Mouse (Mus musculus) forebrain, embryonic 12.5 days (tissue): ENCODE measurements around the gene Anapc15-ps. TPM values are rescaled to one million over a fixed set of nuclear protein-coding genes. Genes with fewer than 3 reads are reported as not detected.

Source experiments
- ATAC-seq: fragments of 200-750 bp; cut with Nextera tagmentation; 2 replicates; pipeline ENCODE4 v1.8.0; 2017; ENCODE audit warnings: moderate TSS enrichment; ENCODE audit not compliant: low FRiP score
- H3K27ac ChIP-seq: fragments of 300-500 bp; sonication (generic); 2 replicates; pipeline ENCODE4 v1.5.1; 2016; ENCODE audit warnings: mild to moderate bottlenecking
- H3K27me3 ChIP-seq: fragments of 300-500 bp; sonication (generic); 2 replicates; pipeline ENCODE4 v1.6.1; 2016; ENCODE audit warnings: mild to moderate bottlenecking
- H3K36me3 ChIP-seq: fragments of 300-500 bp; sonication (generic); replicated peaks from 2 replicates; pipeline ENCODE4 v1.6.1; 2016; ENCODE audit warnings: mild to moderate bottlenecking
- H3K4me1 ChIP-seq: fragments of 300-500 bp; sonication (generic); 2 replicates; pipeline ENCODE4 v1.6.1; 2016
- H3K4me2 ChIP-seq: fragments of 300-500 bp; sonication (generic); 2 replicates; pipeline ENCODE4 v1.6.1; 2016; ENCODE audit warnings: mild to moderate bottlenecking, moderate library complexity
- H3K4me3 ChIP-seq: fragments of 300-500 bp; sonication (generic); replicated peaks from 2 replicates; pipeline ENCODE4 v1.5.1; 2016; ENCODE audit warnings: mild to moderate bottlenecking
- H3K9ac ChIP-seq: fragments of 300-500 bp; sonication (generic); 2 replicates; pipeline ENCODE4 v1.6.1; 2016; ENCODE audit warnings: mild to moderate bottlenecking
- H3K9me3 ChIP-seq: fragments of 300-500 bp; sonication (generic); 2 replicates; pipeline ENCODE4 v1.6.1; 2016
- WGBS: fragments of 180-500 bp; shearing (Covaris S2); methylation state at CpG from one replicate; pipeline ENCODE4 v1.1.7; 2016; 5-methylcytosine and 5-hydroxymethylcytosine counted together
- polyA plus RNA-seq: library from polyadenylated mRNA; unstranded; fragments of >200 nt; fragmentation: Nextera tagmentation; extraction: Ambion mirVana; gene quantifications from 2 replicates; pipeline ENCODE4 v1.2.1, GENCODE M21; 2016

The Anapc15-ps gene
- polyA plus RNA-seq, 1 experiment from 2014 or later = not detected

GRCm38 (mm10) chr10:95677356-95678109, 4.3 kb upstream of the Anapc15-ps start:
- Histone ChIP-seq H3K9me3 (no peaks in the 10 kb centered on the region), H3K27ac (no peak overlapping the region), H3K4me2 (no peak overlapping the region), H3K9ac (no peak overlapping the region), H3K27me3 (no peaks in the 10 kb centered on the region), H3K4me3 (no peak overlapping the region), H3K36me3 (no peaks in the 10 kb centered on the region), H3K4me1 (peaks cover 13% of the 10 kb centered on the region)
- no peak for ATAC-seq
- WGBS = 76% methylated on average over 22 of the region's 22 CpGs

- Histone ChIP-seq H3K4me2 (no peak overlapping the region), H3K4me1 (peaks cover 13% of the 10 kb centered on the region), H3K36me3 (no peaks in the 10 kb centered on the region), H3K9ac (no peak overlapping the region), H3K27ac (no peak overlapping the region), H3K9me3 (no peaks in the 10 kb centered on the region), H3K4me3 (no peak overlapping the region), H3K27me3 (no peaks in the 10 kb centered on the region)
- no peak for ATAC-seq
- WGBS = 70% methylated on average over 5 of the region's 5 CpGs
Observed at GRCm38 (mm10) chr10:95676991-95677355, 3.7 kb upstream of the Anapc15-ps start.

GRCm38 (mm10) chr10:95676387-95676786, 3.1 kb upstream of the Anapc15-ps start:
- H3K4me1 ChIP-seq = peaks cover 13% of the 10 kb centered on the region
- no peaks in the 10 kb centered on the region for H3K36me3 ChIP-seq
- H3K4me2 ChIP-seq = no peak overlapping the region
- no peaks in the 10 kb centered on the region for H3K27me3 ChIP-seq
- H3K9me3 ChIP-seq = no peaks in the 10 kb centered on the region
- 94% methylated on average over 2 of the region's 2 CpGs for whole genome bisulfite sequencing
- no peak for ATAC-seq
- H3K4me3 ChIP-seq = no peak overlapping the region
- no peak overlapping the region for H3K27ac ChIP-seq
- H3K9ac ChIP-seq = no peak overlapping the region

GRCm38 (mm10) chr10:95670781-95671780, 2.2 kb downstream of the Anapc15-ps start:
- H3K27me3 ChIP-seq = no peaks in the 10 kb centered on the region
- no peaks in the 10 kb centered on the region; the same call in 1 of the 2 replicates for H3K4me1 ChIP-seq
- H3K9me3 ChIP-seq = no peaks in the 10 kb centered on the region
- ATAC-seq = no peak
- no peak overlapping the region for H3K4me2 ChIP-seq
- H3K27ac ChIP-seq = no peak overlapping the region
- H3K36me3 ChIP-seq = no peaks in the 10 kb centered on the region
- H3K9ac ChIP-seq = no peak overlapping the region
- no peak overlapping the region for H3K4me3 ChIP-seq
- 89% methylated on average over 21 of the region's 21 CpGs for WGBS

- H3K9ac ChIP-seq = no peak overlapping the region
- H3K4me3 ChIP-seq = no peak overlapping the region
- no peak overlapping the region for H3K4me2 ChIP-seq
- 96% methylated on average over 4 of the region's 4 CpGs for WGBS
- no peaks in the 10 kb centered on the region for H3K36me3 ChIP-seq
- peaks cover 3% of the 10 kb centered on the region; the same call in 1 of the 2 replicates for H3K4me1 ChIP-seq
- H3K27me3 ChIP-seq = no peaks in the 10 kb centered on the region
- no peak for ATAC-seq
- no peak overlapping the region for H3K27ac ChIP-seq
- no peaks in the 10 kb centered on the region for H3K9me3 ChIP-seq
Observed at GRCm38 (mm10) chr10:95669872-95670271, 3.4 kb downstream of the Anapc15-ps start.

GRCm38 (mm10) chr10:95669034-95669433, 4.2 kb downstream of the Anapc15-ps start:
- H3K4me1 ChIP-seq = peaks cover 3% of the 10 kb centered on the region; the same call in 1 of the 2 replicates
- H3K4me3 ChIP-seq = no peak overlapping the region
- H3K4me2 ChIP-seq = no peak overlapping the region
- no peak overlapping the region for H3K9ac ChIP-seq
- no peak overlapping the region for H3K27ac ChIP-seq
- ATAC-seq = no peak
- no peaks in the 10 kb centered on the region for H3K36me3 ChIP-seq
- WGBS = 93% methylated on average over 3 of the region's 3 CpGs
- H3K27me3 ChIP-seq = no peaks in the 10 kb centered on the region
- no peaks in the 10 kb centered on the region for H3K9me3 ChIP-seq

- 76% methylated on average over 3 of the region's 3 CpGs for WGBS
- no peak for ATAC-seq
- no peaks in the 10 kb centered on the region for H3K36me3 ChIP-seq
Observed at GRCm38 (mm10) chr10:95667371-95668030, 5.8 kb downstream of the Anapc15-ps start.

GRCm38 (mm10) chr10:95666791-95667190, 6.5 kb downstream of the Anapc15-ps start:
- Histone ChIP-seq H3K4me1 (peaks cover 3% of the 10 kb centered on the region; the same call in 1 of the 2 replicates), H3K4me2 (no peak overlapping the region), H3K4me3 (no peak overlapping the region), H3K9me3 (no peaks in the 10 kb centered on the region), H3K27me3 (no peaks in the 10 kb centered on the region), H3K9ac (no peak overlapping the region), H3K27ac (no peak overlapping the region), H3K36me3 (no peaks in the 10 kb centered on the region)
- WGBS = 76% methylated on average over 2 of the region's 2 CpGs
- no peak for ATAC-seq

More at GRCm38 (mm10) chr10:95667371-95668030, 5.8 kb downstream of the Anapc15-ps start:
- Histone ChIP-seq H3K27ac (no peak overlapping the region), H3K4me1 (peaks cover 3% of the 10 kb centered on the region; the same call in 1 of the 2 replicates), H3K27me3 (no peaks in the 10 kb centered on the region), H3K4me2 (no peak overlapping the region), H3K9me3 (no peaks in the 10 kb centered on the region), H3K4me3 (no peak overlapping the region), H3K9ac (no peak overlapping the region)

- WGBS = 53% methylated on average over 11 of the region's 11 CpGs
- no peak overlapping the region for H3K4me2 ChIP-seq
- ATAC-seq = no peak
- H3K36me3 ChIP-seq = no peaks in the 10 kb centered on the region
- H3K9me3 ChIP-seq = no peaks in the 10 kb centered on the region
- no peaks in the 10 kb centered on the region for H3K27me3 ChIP-seq
- peaks cover 3% of the 10 kb centered on the region; the same call in 1 of the 2 replicates for H3K4me1 ChIP-seq
- H3K4me3 ChIP-seq = no peak overlapping the region
- H3K27ac ChIP-seq = no peak overlapping the region
- no peak overlapping the region for H3K9ac ChIP-seq
Observed at GRCm38 (mm10) chr10:95665426-95665990, 7.7 kb downstream of the Anapc15-ps start.

- 85% methylated on average over 3 of the region's 3 CpGs for WGBS
- Histone ChIP-seq H3K4me2 (no peak overlapping the region), H3K27me3 (no peaks in the 10 kb centered on the region), H3K4me1 (peaks cover 5% of the 10 kb centered on the region), H3K27ac (no peak overlapping the region), H3K9me3 (no peaks in the 10 kb centered on the region), H3K4me3 (no peak overlapping the region), H3K9ac (no peak overlapping the region), H3K36me3 (no peaks in the 10 kb centered on the region)
- no peak for ATAC-seq
Observed at GRCm38 (mm10) chr10:95664613-95665012, 8.6 kb downstream of the Anapc15-ps start.

- Histone ChIP-seq H3K36me3 (no peaks in the 10 kb centered on the region), H3K9me3 (no peaks in the 10 kb centered on the region), H3K4me1 (peaks cover 12% of the 10 kb centered on the region), H3K4me3 (no peak overlapping the region), H3K4me2 (no peak overlapping the region), H3K27me3 (no peaks in the 10 kb centered on the region), H3K9ac (no peak overlapping the region), H3K27ac (no peak overlapping the region)
- 75% methylated on average over 6 of the region's 6 CpGs for WGBS
- no peak for ATAC-seq
Observed at GRCm38 (mm10) chr10:95660356-95660755, 12.9 kb downstream of the Anapc15-ps start.
